Mouse (Mus musculus): ENCODE results near the gene Ralbp1. TPM values are rescaled to one million over a fixed set of nuclear protein-coding genes. Genes with fewer than 3 reads are reported as not detected.

Ralbp1 gene
- polyA plus RNA-seq, 1 experiment from 2014 or later = 51.6 TPM

DNA sequence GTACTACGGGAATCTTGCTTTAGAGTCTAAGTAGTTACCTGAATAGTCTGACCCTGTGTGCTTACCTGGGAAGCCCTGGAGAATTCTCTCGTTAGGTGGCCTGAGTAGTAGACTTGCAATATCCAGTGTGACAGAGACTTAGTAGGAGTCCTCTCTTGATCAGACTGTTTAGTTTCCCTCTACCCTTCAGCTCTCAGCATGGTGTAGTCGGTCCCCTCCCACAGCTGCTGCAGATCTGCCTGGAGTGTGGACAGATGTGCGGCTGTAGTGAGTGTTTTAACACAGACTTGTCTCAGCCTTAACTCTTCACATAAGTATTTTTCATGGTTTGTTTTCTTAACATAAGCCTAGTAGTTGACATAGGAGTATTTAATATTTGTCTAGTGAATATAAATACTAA, 83.6 kb downstream of the Ralbp1 start:
- Histone ChIP-seq H3K27me3 (ENCODE audit: low read depth, poor library complexity, severe bottlenecking) (no peaks in the 10 kb centered on the region), H3K9me3 (replicated peaks) (no peaks in the 10 kb centered on the region), H3K36me3 (peaks cover 26% of the 10 kb centered on the region), H3K4me1 (no peaks in the 10 kb centered on the region), H3K4me3 (no peak overlapping the region), H3K27ac (replicated peaks) (no peak overlapping the region)
- WGBS = 81% methylated on average over 4 of the region's 4 CpGs
- DNase-seq (ENCODE audit: low spot score) = no peak

DNA sequence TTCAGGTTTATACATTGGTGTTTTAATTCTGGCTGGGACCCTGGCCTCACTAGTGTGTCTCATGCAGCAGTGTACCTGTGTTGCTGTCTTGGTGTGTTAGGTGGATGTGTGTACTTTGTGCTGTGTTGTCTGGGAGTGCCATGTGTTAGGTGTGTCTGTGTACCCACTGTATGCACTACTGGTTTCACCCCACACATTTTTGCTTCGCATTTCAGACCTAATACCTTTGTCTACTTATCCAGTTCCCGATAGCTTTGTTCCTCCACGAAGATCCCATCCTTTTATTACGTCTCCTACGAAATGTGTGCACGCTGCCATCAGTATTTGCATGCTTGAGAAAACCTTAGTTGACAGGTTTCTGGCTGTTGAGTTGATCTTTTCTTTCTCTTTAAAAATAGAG, 85.1 kb downstream of the Ralbp1 start:
- H3K36me3 ChIP-seq = peaks cover 26% of the 10 kb centered on the region
- no peaks in the 10 kb centered on the region for H3K27me3 ChIP-seq (ENCODE audit: low read depth, poor library complexity, severe bottlenecking)
- 93% methylated on average over 6 of the region's 6 CpGs for WGBS
- no peak for DNase-seq (ENCODE audit: low spot score)
- no peaks in the 10 kb centered on the region for H3K9me3 ChIP-seq (replicated peaks)
- no peak overlapping the region for H3K4me3 ChIP-seq
- no peaks in the 10 kb centered on the region for H3K4me1 ChIP-seq
- H3K27ac ChIP-seq (replicated peaks) = no peak overlapping the region

DNA sequence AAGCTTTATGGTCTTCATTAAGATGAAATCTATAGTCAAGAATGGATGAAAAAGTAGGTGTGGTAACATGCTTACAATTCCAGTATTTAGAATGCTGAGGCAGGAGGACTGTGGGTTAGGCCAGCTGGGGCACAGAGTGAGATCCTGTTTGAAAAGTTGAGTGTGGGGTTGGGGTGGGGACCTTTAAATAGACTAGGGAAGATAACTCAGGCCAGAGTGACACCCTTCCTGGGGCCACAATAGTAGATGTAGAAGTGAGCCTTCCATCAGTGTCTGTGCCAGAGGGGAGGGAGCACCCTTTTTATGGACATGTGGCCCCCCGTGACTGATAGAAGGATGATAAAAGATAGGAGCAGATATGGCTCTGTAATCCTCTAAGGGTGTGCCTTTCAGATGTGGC, 86.2 kb downstream of the Ralbp1 start:
- peaks cover 29% of the 10 kb centered on the region for H3K36me3 ChIP-seq
- H3K4me1 ChIP-seq = peaks cover 2% of the 10 kb centered on the region; the same call in 1 of the 2 replicates
- 94% methylated on average over 1 of the region's 1 CpGs for WGBS
- no peak overlapping the region for H3K27ac ChIP-seq (replicated peaks)
- DNase-seq (ENCODE audit: low spot score) = no peak
- H3K9me3 ChIP-seq (replicated peaks) = no peaks in the 10 kb centered on the region
- no peaks in the 10 kb centered on the region for H3K27me3 ChIP-seq (ENCODE audit: low read depth, poor library complexity, severe bottlenecking)
- H3K4me3 ChIP-seq = no peak overlapping the region

DNA sequence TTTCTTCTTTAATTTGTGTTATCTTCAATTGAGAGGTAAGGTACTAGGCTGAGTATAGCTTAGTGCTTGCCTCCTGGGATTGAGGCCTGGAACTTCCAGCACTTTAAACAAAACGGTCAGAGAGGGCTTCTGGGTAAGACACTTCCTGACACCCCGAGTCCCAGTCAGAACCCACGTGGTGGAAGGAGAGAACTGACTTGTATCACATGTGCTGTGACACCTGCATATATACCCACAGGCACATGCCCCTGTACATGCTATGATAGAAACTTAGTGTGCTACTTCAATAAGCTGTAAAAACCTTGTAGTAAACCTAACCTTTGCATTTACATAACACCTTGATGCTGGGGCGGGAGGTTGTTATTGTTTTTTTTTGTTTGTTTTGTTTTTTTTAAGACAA, 87.2 kb downstream of the Ralbp1 start:
- Histone ChIP-seq H3K27me3 (ENCODE audit: low read depth, poor library complexity, severe bottlenecking) (no peaks in the 10 kb centered on the region), H3K9me3 (replicated peaks) (no peaks in the 10 kb centered on the region), H3K36me3 (peaks cover 26% of the 10 kb centered on the region), H3K4me1 (peaks cover 5% of the 10 kb centered on the region; the same call in 1 of the 2 replicates), H3K4me3 (no peak overlapping the region), H3K27ac (replicated peaks) (no peak overlapping the region)
- no peak for DNase-seq (ENCODE audit: low spot score)
- WGBS = 78% methylated on average over 4 of the region's 4 CpGs

Other genes starting within 250 kb of the Ralbp1 start
- not detected in 2 replicates for gene Txndc2, start 243.6 kb downstream of the Ralbp1 start, polyA plus RNA-seq (2016; fragmentation: Nextera tagmentation; extraction: Ambion mirVana)
- 62.5 and 67.3 TPM in 2 replicates for gene Rab31, start 113.0 kb downstream of the Ralbp1 start, polyA plus RNA-seq (2016; fragmentation: Nextera tagmentation; extraction: Ambion mirVana)
- 58.2 and 60.7 TPM in 2 replicates for gene Ppp4r1, start 103.2 kb downstream of the Ralbp1 start, polyA plus RNA-seq (2016; fragmentation: Nextera tagmentation; extraction: Ambion mirVana)
- 83.0 and 92.7 TPM in 2 replicates for gene Twsg1, start 65.4 kb upstream of the Ralbp1 start, polyA plus RNA-seq (2016; fragmentation: Nextera tagmentation; extraction: Ambion mirVana)
- gene Ankrd12, start 191.3 kb upstream of the Ralbp1 start, polyA plus RNA-seq (2016; fragmentation: Nextera tagmentation; extraction: Ambion mirVana) = 13.8 and 22.2 TPM in 2 replicates
- gene Ndufv2, start 215.8 kb upstream of the Ralbp1 start, polyA plus RNA-seq (2016; fragmentation: Nextera tagmentation; extraction: Ambion mirVana) = 343 and 351 TPM in 2 replicates
- 32.9 and 35.5 TPM in 2 replicates for gene Washc1, start 225.7 kb upstream of the Ralbp1 start, polyA plus RNA-seq (2016; fragmentation: Nextera tagmentation; extraction: Ambion mirVana)
- 29.1 and 30.2 TPM in 2 replicates for gene Ddx11, start 237.7 kb upstream of the Ralbp1 start, polyA plus RNA-seq (2016; fragmentation: Nextera tagmentation; extraction: Ambion mirVana)